Mouse (Mus musculus): ENCODE data around the gene AB124611. TPM values are rescaled to one million over a fixed set of nuclear protein-coding genes. Genes with fewer than 3 reads are reported as not detected.
"Not testable (repeated sequence)": the region's sequence is repeated elsewhere in the genome, so short reads cannot be mapped to it uniquely, and the experiment has no call there.

AB124611 gene
- total RNA-seq (2021) = under 1 TPM in 1 of 2 experiments, not detected in 1; 0.58 TPM

- no peak for DNase-seq (ENCODE audit: extremely low spot score in 1 of 2, low spot score in 2 of 2)
- intact Hi-C loops (cut with DNase I) = no loop called here
These were observed at the start of gene AB124611 for GRCm38 (mm10) chr9:21525937-21526633. TSS of gene AB124611 (plus strand) at chr9:21526176.

- no peak for DNase-seq (ENCODE audit: extremely low spot score in 1 of 2, low spot score in 2 of 2)
- intact Hi-C loops (cut with DNase I) = no loop called here
These were observed 48.3 kb upstream of the AB124611 start for GRCm38 (mm10) chr9:21477707-21478106.

- no peak for DNase-seq (ENCODE audit: extremely low spot score in 1 of 2, low spot score in 2 of 2)
- intact Hi-C loops (cut with DNase I) = no loop called here
These were observed 41.9 kb upstream of the AB124611 start for GRCm38 (mm10) chr9:21484065-21484464.

GRCm38 (mm10) chr9:21488246-21488645 is 37.7 kb upstream of the AB124611 start:
- DNase-seq (ENCODE audit: extremely low spot score in 1 of 2, low spot score in 2 of 2); intact Hi-C loops (cut with DNase I): not testable (repeated sequence)

GRCm38 (mm10) chr9:21490696-21491095 is 35.3 kb upstream of the AB124611 start:
- intact Hi-C loops (cut with DNase I) = no loop called here

GRCm38 (mm10) chr9:21493907-21494306 is 32.1 kb upstream of the AB124611 start:
- intact Hi-C loops (cut with DNase I) = no loop called here
- no peak for DNase-seq (ENCODE audit: extremely low spot score in 1 of 2, low spot score in 2 of 2)

More at GRCm38 (mm10) chr9:21490696-21491095, 35.3 kb upstream of the AB124611 start:
- DNase-seq (ENCODE audit: extremely low spot score in 1 of 2, low spot score in 2 of 2) = no peak

GRCm38 (mm10) chr9:21494726-21495125 is 31.2 kb upstream of the AB124611 start:
- DNase-seq (ENCODE audit: extremely low spot score in 1 of 2, low spot score in 2 of 2) = no peak
- intact Hi-C loops (cut with DNase I) = no loop called here

- DNase-seq (ENCODE audit: extremely low spot score in 1 of 2, low spot score in 2 of 2) = no peak
- intact Hi-C loops (cut with DNase I) = no loop called here
These were observed 29.5 kb upstream of the AB124611 start for GRCm38 (mm10) chr9:21496308-21497049.

- no peak for DNase-seq (ENCODE audit: extremely low spot score in 1 of 2, low spot score in 2 of 2)
- intact Hi-C loops (cut with DNase I) = no loop called here
These were observed 28.9 kb upstream of the AB124611 start for GRCm38 (mm10) chr9:21497050-21497542.

GRCm38 (mm10) chr9:21497664-21498063 is 28.3 kb upstream of the AB124611 start:
- intact Hi-C loops (cut with DNase I) = no loop called here
- DNase-seq (ENCODE audit: extremely low spot score in 1 of 2, low spot score in 2 of 2) = no peak

GRCm38 (mm10) chr9:21498284-21498902 is 27.6 kb upstream of the AB124611 start:
- no peak for DNase-seq (ENCODE audit: extremely low spot score in 1 of 2, low spot score in 2 of 2)
- intact Hi-C loops (cut with DNase I) = no loop called here

- DNase-seq (ENCODE audit: extremely low spot score in 1 of 2, low spot score in 2 of 2) = no peak
- intact Hi-C loops (cut with DNase I) = no loop called here
These were observed 22.6 kb upstream of the AB124611 start for GRCm38 (mm10) chr9:21503352-21503751.

GRCm38 (mm10) chr9:21505767-21506166 is 20.2 kb upstream of the AB124611 start:
- intact Hi-C loops (cut with DNase I) = no loop called here
- DNase-seq (ENCODE audit: extremely low spot score in 1 of 2, low spot score in 2 of 2) = no peak

- intact Hi-C loops (cut with DNase I) = no loop called here
- peak in 1 of 2 experiments; percentile 45 for DNase-seq (ENCODE audit: extremely low spot score in 1 of 2, low spot score in 2 of 2)
These were observed 18.1 kb upstream of the AB124611 start for GRCm38 (mm10) chr9:21507753-21508430.

- intact Hi-C loops (cut with DNase I) = no loop called here
- peak in 1 of 2 experiments; percentile 22 for DNase-seq (ENCODE audit: extremely low spot score in 1 of 2, low spot score in 2 of 2)
These were observed 17.0 kb upstream of the AB124611 start for GRCm38 (mm10) chr9:21508871-21509404.

GRCm38 (mm10) chr9:21509772-21510688 is 15.9 kb upstream of the AB124611 start, which contains the start of gene Tmed1:
TSS of gene Tmed1 (minus strand) at chr9:21510252.
- DNase-seq (ENCODE audit: extremely low spot score in 1 of 2, low spot score in 2 of 2) = peak; percentile 93 to 95
- intact Hi-C loops (cut with DNase I) = no loop called here

GRCm38 (mm10) chr9:21510689-21511015 is 15.3 kb upstream of the AB124611 start:
- intact Hi-C loops (cut with DNase I) = no loop called here
- DNase-seq (ENCODE audit: extremely low spot score in 1 of 2, low spot score in 2 of 2) = peak in 1 of 2 experiments; percentile 29

- DNase-seq (ENCODE audit: extremely low spot score in 1 of 2, low spot score in 2 of 2) = no peak
- intact Hi-C loops (cut with DNase I) = no loop called here
These were observed 14.9 kb upstream of the AB124611 start for GRCm38 (mm10) chr9:21511052-21511451.
